Mouse (Mus musculus): ENCODE data around the gene Myh6. TPM values are rescaled to one million over a fixed set of nuclear protein-coding genes. Genes with fewer than 3 reads are reported as not detected.
"Not testable (repeated sequence)": the region's sequence is repeated elsewhere in the genome, so short reads cannot be mapped to it uniquely, and the experiment has no call there.

The Myh6 gene
- polyA plus RNA-seq, 1 experiment: not detected

DNA sequence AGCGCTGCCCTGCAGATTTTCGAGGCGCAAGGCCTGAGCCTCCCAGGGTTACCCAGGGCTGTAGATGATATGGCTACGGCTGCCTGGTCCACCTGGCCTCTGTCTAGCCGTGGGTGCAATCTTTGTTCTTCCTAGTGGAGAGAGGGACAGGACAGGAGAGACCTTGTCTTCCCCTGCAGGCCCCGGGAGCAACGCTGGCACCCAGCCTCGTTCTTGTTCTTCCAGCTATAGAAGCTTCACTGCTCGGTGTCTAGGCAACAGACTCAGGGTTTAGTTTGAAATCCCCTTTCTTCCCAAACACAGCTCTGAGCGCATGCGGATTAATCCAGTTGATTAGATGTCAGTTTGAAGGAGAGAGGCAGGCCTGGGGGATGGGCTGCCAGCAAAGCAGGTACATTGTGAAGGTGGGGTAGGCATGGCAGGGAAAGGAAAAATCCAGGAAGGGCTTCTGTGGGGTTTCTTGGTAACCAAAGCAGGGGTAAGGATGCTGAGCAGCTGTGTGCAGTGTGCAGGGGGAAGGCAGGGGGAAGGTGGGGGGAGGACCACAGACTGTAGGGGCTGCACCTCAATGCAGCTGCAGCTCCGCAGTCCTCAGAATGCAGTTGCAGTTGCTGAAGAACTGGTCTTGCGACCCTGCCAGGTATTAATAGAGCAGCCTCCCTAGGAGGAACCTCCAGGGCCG lies 28.9 kb upstream of the Myh6 start:
- H3K4me3 ChIP-seq (ENCODE audit: low read depth, low read length): no peak overlapping the region
- H3K36me3 ChIP-seq (ENCODE audit: control insufficient read depth, insufficient read depth, low read length): no peaks in the 10 kb centered on the region
- H3K27ac ChIP-seq (ENCODE audit: insufficient read depth, low read depth, low read length): no peak overlapping the region
- no peak for TF ChIP-seq CTCF (IDR thresholded peaks at IDR 0.05; ENCODE audit: extremely low read depth, insufficient read length, insufficient replicate concordance, low read depth, low read length)
- no peak for TF ChIP-seq POLR2A (IDR thresholded peaks at IDR 0.05; ENCODE audit: low read depth, low read length)
- 65% methylated on average over 14 of the region's 14 CpGs for WGBS
- no peaks in the 10 kb centered on the region for H3K4me1 ChIP-seq (ENCODE audit: control insufficient read depth, insufficient read depth, insufficient read length, low read length)
- no peaks in the 10 kb centered on the region for H3K27me3 ChIP-seq (ENCODE audit: control insufficient read depth, insufficient read depth, low read length)

DNA sequence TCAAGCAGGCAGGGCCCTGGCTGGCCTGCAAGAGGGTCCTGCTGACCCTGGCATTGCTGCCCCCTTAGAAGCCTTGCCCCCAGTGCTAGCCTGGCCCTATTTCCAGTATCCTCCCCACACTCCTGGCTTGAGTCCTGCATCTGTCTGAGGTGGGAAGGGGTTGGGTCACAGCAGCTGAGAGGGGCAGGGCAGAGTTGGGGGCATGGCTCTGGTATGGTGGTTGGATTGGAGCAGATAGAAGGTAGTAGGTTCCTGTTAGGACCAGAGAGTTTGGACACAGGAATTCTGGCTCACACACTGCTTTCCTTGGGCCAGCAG lies 28.1 kb upstream of the Myh6 start:
- Histone ChIP-seq H3K4me3 (ENCODE audit: low read depth, low read length) (no peak overlapping the region), H3K36me3 (ENCODE audit: control insufficient read depth, insufficient read depth, low read length) (no peaks in the 10 kb centered on the region), H3K27me3 (ENCODE audit: control insufficient read depth, insufficient read depth, low read length) (no peaks in the 10 kb centered on the region), H3K4me1 (ENCODE audit: control insufficient read depth, insufficient read depth, insufficient read length, low read length) (no peaks in the 10 kb centered on the region), H3K27ac (ENCODE audit: insufficient read depth, low read depth, low read length) (no peak overlapping the region)
- TF ChIP-seq CTCF (IDR thresholded peaks at IDR 0.05; ENCODE audit: extremely low read depth, insufficient read length, insufficient replicate concordance, low read depth, low read length): no peak
- TF ChIP-seq POLR2A (IDR thresholded peaks at IDR 0.05; ENCODE audit: low read depth, low read length): no peak

DNA sequence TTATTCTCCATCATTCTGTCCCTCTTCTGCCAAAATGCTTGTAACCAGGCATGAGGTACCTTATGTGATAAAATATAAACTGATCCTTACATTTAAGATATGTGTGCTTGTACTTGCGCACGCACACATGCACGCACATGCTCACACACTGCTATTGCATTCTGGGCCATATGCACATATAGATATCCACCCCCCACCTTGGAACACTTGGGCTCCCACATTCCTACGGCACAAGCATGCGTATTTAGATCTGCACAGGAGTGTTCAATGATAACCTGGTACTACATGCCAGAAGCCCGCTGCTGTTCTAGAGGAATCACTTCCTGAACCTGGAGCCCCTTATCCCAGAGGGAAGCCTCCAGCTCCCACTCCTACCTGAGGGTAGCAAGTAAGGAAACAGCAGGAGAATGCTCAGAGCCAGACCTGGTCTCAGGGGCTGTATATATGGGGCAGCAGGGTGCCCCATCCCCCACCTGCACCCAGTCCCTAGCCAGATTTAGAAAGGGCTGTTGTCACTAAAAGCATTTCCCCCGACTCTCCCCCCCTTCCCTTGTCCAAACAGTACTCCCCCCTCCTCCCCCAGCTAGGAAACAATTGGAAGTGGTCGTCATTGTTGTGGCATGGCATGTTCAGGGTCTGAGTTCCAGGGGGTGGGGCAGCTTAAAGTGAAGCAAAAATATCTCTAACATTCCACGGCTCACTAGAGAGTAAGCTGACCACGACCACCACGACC lies 27.6 kb upstream of the Myh6 start, which contains the start of gene Myh7:
Gene Myh7, minus strand, starts transcription at position 491 of the 733 bp plus-strand sequence.
- TF ChIP-seq POLR2A (IDR thresholded peaks at IDR 0.05; ENCODE audit: low read depth, low read length) (no peak), CTCF (IDR thresholded peaks at IDR 0.05; ENCODE audit: extremely low read depth, insufficient read length, insufficient replicate concordance, low read depth, low read length) (no peak)
- Histone ChIP-seq H3K36me3 (ENCODE audit: control insufficient read depth, insufficient read depth, low read length) (no peaks in the 10 kb centered on the region), H3K27me3 (ENCODE audit: control insufficient read depth, insufficient read depth, low read length) (no peaks in the 10 kb centered on the region), H3K4me1 (ENCODE audit: control insufficient read depth, insufficient read depth, insufficient read length, low read length) (no peaks in the 10 kb centered on the region), H3K27ac (ENCODE audit: insufficient read depth, low read depth, low read length) (no peak within 1 kb of the TSS), H3K4me3 (ENCODE audit: low read depth, low read length) (no peak within 1 kb of the TSS)
- WGBS: 63% methylated on average over 11 of the region's 11 CpGs

DNA sequence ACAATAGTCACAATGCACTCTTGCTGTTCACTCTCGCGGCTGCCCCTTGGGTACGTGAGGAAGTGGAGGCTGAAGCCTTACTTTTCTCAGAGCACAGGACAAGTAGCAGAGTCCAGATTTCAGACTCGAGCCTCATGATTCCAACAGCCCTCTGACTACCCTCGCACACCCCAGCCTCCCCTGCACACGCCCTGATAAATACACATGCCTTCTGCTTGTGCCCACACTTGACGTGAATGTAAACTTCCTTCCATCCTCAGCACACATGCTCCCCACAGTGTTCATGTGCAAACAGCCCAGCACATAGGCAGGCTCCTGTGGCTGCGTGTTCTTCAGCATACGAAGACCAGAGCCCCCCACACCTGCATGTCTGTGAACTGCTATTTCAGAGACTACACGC lies 26.9 kb upstream of the Myh6 start:
- WGBS: 34% methylated on average over 10 of the region's 10 CpGs
- no peak overlapping the region for H3K27ac ChIP-seq (ENCODE audit: insufficient read depth, low read depth, low read length)
- no peaks in the 10 kb centered on the region for H3K4me1 ChIP-seq (ENCODE audit: control insufficient read depth, insufficient read depth, insufficient read length, low read length)
- no peaks in the 10 kb centered on the region for H3K27me3 ChIP-seq (ENCODE audit: control insufficient read depth, insufficient read depth, low read length)
- no peak overlapping the region for H3K4me3 ChIP-seq (ENCODE audit: low read depth, low read length)
- TF ChIP-seq POLR2A (IDR thresholded peaks at IDR 0.05; ENCODE audit: low read depth, low read length): no peak
- TF ChIP-seq CTCF (IDR thresholded peaks at IDR 0.05; ENCODE audit: extremely low read depth, insufficient read length, insufficient replicate concordance, low read depth, low read length): no peak
- H3K36me3 ChIP-seq (ENCODE audit: control insufficient read depth, insufficient read depth, low read length): no peaks in the 10 kb centered on the region

DNA sequence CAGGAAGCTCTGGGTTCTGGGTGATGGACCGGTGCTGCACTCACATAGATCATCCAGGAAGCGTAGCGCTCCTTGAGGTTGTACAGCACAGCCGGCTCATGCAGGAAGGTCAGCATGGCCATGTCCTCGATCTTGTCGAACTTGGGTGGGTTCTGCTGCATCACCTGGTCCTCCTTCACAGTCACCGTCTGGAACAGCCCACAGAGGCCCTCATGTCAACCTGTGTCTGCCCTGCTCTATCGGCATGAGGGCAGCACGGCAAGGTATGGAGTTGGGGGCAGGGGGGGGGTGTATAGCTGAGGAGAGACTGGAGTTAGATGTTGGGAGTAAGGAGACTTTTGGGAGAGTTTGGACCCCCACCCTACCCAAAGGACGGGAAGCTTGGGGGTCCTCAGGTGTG lies 25.5 kb upstream of the Myh6 start:
- Histone ChIP-seq H3K4me3 (ENCODE audit: low read depth, low read length) (no peak overlapping the region), H3K4me1 (ENCODE audit: control insufficient read depth, insufficient read depth, insufficient read length, low read length) (no peaks in the 10 kb centered on the region), H3K27ac (ENCODE audit: insufficient read depth, low read depth, low read length) (no peak overlapping the region), H3K27me3 (ENCODE audit: control insufficient read depth, insufficient read depth, low read length) (no peaks in the 10 kb centered on the region), H3K36me3 (ENCODE audit: control insufficient read depth, insufficient read depth, low read length) (no peaks in the 10 kb centered on the region)
- TF ChIP-seq CTCF (IDR thresholded peaks at IDR 0.05; ENCODE audit: extremely low read depth, insufficient read length, insufficient replicate concordance, low read depth, low read length) (no peak), POLR2A (IDR thresholded peaks at IDR 0.05; ENCODE audit: low read depth, low read length) (no peak)
- WGBS: 91% methylated on average over 10 of the region's 10 CpGs

DNA sequence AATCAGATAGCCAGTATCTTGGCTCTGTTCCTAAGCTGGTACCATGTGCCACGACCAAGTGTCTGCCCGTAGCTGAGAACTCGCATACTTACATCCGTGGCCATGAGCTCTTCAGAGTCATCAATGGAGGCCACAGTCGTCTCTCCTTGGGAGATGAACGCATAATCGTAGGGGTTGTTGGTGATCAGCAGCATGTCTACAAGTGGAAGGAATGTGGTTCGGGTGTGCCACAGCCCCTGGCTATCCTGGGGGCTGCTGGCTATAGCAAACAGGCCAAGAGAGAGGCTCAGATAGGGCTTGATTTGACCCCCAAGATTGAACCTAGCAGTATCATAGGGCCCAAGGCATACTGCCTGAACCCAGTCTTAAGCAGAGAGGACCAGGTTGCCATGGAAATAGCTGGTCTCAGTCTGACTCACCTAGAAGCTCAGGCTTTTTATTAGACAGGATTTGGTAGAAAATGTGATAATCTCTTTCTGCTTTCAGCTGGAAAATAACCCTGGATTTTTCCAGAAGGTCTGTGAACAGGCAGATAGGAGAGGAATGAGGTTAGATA lies 23.2 kb upstream of the Myh6 start:
- TF ChIP-seq CTCF (IDR thresholded peaks at IDR 0.05; ENCODE audit: extremely low read depth, insufficient read length, insufficient replicate concordance, low read depth, low read length) (no peak), POLR2A (IDR thresholded peaks at IDR 0.05; ENCODE audit: low read depth, low read length) (no peak)

DNA sequence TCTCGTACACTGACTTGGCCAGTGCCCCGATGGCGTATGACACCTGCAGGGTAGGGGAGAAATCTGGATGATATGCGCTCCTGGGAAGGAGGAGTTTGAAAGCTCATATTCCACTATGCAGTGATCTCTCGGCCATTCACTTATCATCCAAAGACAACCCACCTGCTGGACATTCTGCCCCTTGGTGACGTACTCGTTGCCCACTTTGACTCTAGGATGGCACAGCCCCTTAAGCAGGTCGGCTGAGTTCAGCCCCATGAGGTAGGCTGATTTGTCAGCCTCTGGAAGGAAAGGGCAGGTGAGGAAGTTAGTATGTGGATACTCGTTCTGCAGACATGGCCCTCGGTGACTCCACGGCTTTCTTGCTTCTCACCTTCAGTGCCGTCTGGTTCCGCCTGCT lies 22.2 kb upstream of the Myh6 start:
- Histone ChIP-seq H3K27ac (ENCODE audit: insufficient read depth, low read depth, low read length) (no peak overlapping the region), H3K4me3 (ENCODE audit: low read depth, low read length) (no peak overlapping the region), H3K4me1 (ENCODE audit: control insufficient read depth, insufficient read depth, insufficient read length, low read length) (no peaks in the 10 kb centered on the region), H3K36me3 (ENCODE audit: control insufficient read depth, insufficient read depth, low read length) (no peaks in the 10 kb centered on the region), H3K27me3 (ENCODE audit: control insufficient read depth, insufficient read depth, low read length) (no peaks in the 10 kb centered on the region)
- no peak for TF ChIP-seq POLR2A (IDR thresholded peaks at IDR 0.05; ENCODE audit: low read depth, low read length)
- TF ChIP-seq CTCF (IDR thresholded peaks at IDR 0.05; ENCODE audit: extremely low read depth, insufficient read length, insufficient replicate concordance, low read depth, low read length): no peak
- WGBS: 85% methylated on average over 13 of the region's 13 CpGs

More for the DNA sequence above, 23.2 kb upstream of the Myh6 start:
- H3K27me3 ChIP-seq (ENCODE audit: control insufficient read depth, insufficient read depth, low read length): no peaks in the 10 kb centered on the region
- no peak overlapping the region for H3K4me3 ChIP-seq (ENCODE audit: low read depth, low read length)
- no peak overlapping the region for H3K27ac ChIP-seq (ENCODE audit: insufficient read depth, low read depth, low read length)
- 74% methylated on average over 8 of the region's 8 CpGs for WGBS
- H3K4me1 ChIP-seq (ENCODE audit: control insufficient read depth, insufficient read depth, insufficient read length, low read length): no peaks in the 10 kb centered on the region
- no peaks in the 10 kb centered on the region for H3K36me3 ChIP-seq (ENCODE audit: control insufficient read depth, insufficient read depth, low read length)

DNA sequence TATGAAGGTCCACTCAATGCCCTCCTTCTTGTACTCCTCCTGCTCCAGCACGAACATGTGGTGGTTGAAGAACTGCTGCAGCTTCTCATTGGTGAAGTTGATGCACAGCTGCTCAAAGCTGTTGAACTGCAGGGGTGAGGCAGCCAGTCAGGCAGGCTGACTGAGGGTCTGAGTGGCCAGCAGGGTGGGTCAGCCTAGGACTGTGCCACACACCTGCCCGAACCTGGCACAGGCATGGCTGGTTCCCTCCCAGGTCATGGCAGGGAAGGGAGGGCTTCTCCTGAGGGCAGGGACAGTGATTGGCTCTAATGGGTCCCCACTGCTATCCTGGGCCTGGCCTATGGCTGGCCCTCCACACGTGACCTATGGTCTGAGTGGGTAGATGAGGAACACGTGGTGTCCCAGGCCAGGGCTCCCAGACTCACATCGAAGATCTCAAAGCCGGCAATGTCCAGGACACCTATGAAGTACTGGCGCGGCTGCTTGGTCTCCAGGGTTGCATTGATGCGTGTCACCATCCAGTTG lies 21.7 kb upstream of the Myh6 start:
- H3K4me1 ChIP-seq (ENCODE audit: control insufficient read depth, insufficient read depth, insufficient read length, low read length): not testable (repeated sequence)
- WGBS: 81% methylated on average over 9 of the region's 9 CpGs

More for the DNA sequence above, 21.7 kb upstream of the Myh6 start:
- not testable (repeated sequence) for H3K27ac ChIP-seq (ENCODE audit: insufficient read depth, low read depth, low read length); H3K27me3 ChIP-seq (ENCODE audit: control insufficient read depth, insufficient read depth, low read length); H3K4me3 ChIP-seq (ENCODE audit: low read depth, low read length); H3K36me3 ChIP-seq (ENCODE audit: control insufficient read depth, insufficient read depth, low read length)

Data from small intestine, adult 2 months (tissue).